Mouse (Mus musculus): Measurements from ENCODE around the gene Xirp1. TPM values are rescaled to one million over a fixed set of nuclear protein-coding genes. Genes with fewer than 3 reads are reported as not detected.
A peak's percentile ranks its signal among the peaks of the same experiment; 100 is the strongest.

Gene Xirp1
- polyA plus RNA-seq, 1 experiment from 2014 or later = 0.44 TPM

DNA sequence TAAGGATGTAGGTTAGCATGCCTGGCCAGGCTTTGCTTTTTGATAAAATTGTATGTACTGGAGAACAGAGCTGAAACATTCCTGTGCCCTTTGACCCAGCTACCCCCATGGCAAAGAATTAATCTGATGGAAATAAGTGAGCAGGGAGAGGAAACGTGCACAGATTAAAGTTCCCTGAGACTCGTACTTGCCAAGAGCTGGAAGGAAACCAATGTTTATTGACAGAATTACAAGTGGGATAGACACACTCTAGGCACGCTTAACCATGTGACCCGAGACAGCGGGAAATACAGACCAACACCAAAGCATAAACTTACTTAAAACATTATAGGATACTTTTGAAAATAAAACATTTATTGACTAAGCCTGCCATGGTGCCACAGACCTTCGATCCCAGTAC is 25.1 kb upstream of the Xirp1 start:
- H3K4me2 ChIP-seq = no peak overlapping the region
- H3K27me3 ChIP-seq = no peaks in the 10 kb centered on the region
- H3K27ac ChIP-seq = no peak overlapping the region
- no peaks in the 10 kb centered on the region for H3K4me1 ChIP-seq (replicated peaks)
- WGBS = 80% methylated on average over 6 of the region's 6 CpGs
- H3K9me3 ChIP-seq = no peaks in the 10 kb centered on the region
- no peaks in the 10 kb centered on the region for H3K36me3 ChIP-seq
- no peak overlapping the region for H3K9ac ChIP-seq (replicated peaks)
- no peak overlapping the region for H3K4me3 ChIP-seq (replicated peaks)
- ATAC-seq (ENCODE audit: insufficient number of reproducible peaks, insufficient read depth, low FRiP score, low TSS enrichment, low read depth) = no peak

DNA sequence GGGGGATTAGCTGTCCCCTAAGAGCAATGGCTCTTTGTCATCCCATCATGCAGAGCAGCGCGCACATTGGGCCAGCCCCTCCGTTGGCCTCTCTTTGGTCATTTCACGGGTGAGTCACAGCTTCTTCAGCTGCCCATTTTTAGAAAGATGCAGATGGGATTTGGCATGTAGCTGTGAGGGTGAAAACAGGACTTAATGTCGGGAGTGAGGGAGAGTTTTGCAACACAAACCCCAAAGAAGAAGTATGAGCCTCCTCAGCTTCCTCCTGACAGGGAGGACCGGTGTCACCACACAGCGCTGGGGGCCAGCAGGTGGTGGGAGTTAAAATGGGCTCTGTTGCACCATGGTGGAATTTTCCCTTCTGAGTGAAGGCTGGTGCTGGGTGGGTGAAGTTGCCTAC is 19.7 kb upstream of the Xirp1 start:
- Histone ChIP-seq H3K4me2 (no peak overlapping the region), H3K9me3 (no peaks in the 10 kb centered on the region), H3K36me3 (no peaks in the 10 kb centered on the region), H3K27me3 (no peaks in the 10 kb centered on the region), H3K27ac (no peak overlapping the region), H3K4me1 (replicated peaks) (no peaks in the 10 kb centered on the region), H3K4me3 (replicated peaks) (no peak overlapping the region), H3K9ac (replicated peaks) (no peak overlapping the region)
- 81% methylated on average over 7 of the region's 7 CpGs for WGBS
- ATAC-seq (ENCODE audit: insufficient number of reproducible peaks, insufficient read depth, low FRiP score, low TSS enrichment, low read depth) = no peak

GRCm38 (mm10) chr9:120037414-120037813 is 14.0 kb upstream of the Xirp1 start:
- Histone ChIP-seq H3K4me1 (replicated peaks) (no peaks in the 10 kb centered on the region), H3K27me3 (no peaks in the 10 kb centered on the region), H3K36me3 (no peaks in the 10 kb centered on the region), H3K4me3 (replicated peaks) (no peak overlapping the region), H3K9ac (replicated peaks) (no peak overlapping the region), H3K4me2 (no peak overlapping the region), H3K27ac (no peak overlapping the region), H3K9me3 (no peaks in the 10 kb centered on the region)
- ATAC-seq (ENCODE audit: insufficient number of reproducible peaks, insufficient read depth, low FRiP score, low TSS enrichment, low read depth) = no peak
- 84% methylated on average over 7 of the region's 7 CpGs for WGBS

DNA sequence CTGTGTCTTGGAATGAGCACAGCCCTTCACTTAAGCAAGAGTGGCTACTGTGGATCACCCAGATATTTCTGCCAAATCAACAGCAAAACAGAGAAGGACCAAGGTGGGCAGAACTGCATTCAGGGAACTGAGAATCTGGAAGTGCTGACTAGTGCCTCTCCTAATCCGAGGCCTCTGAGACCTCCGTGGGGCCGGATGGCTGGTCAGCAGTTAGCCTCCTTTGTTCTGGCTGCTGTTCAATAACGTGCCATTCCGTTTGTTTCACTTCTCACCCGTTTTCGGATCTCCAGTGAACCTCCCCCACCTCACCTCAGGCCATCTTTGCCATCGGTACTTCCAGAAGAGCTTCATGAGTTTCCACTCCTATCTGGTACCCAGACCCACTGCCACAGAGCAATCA is 11.0 kb upstream of the Xirp1 start:
- no peak for ATAC-seq (ENCODE audit: insufficient number of reproducible peaks, insufficient read depth, low FRiP score, low TSS enrichment, low read depth)
- WGBS = 79% methylated on average over 8 of the region's 8 CpGs

DNA sequence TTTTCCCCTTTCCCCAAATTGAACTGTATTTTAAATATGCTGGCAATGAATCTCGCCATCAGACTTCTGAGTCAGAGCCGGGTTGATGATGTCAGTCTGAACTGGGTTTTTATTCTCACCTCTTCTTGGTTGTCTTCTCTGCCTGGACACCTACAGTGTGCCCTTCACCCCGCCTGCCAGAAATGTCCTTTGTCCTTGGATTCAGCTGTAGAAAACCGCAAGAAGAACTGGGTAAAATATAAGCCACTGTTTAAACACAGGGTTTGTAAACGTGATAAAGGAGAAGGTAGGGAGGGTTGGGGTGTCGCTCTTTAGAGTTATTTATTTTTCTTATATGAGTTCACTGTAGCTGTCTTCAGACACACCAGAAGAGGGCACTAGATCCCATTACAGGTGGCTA is 9.3 kb upstream of the Xirp1 start:
- Histone ChIP-seq H3K4me3 (replicated peaks) (no peak overlapping the region), H3K27ac (no peak overlapping the region), H3K36me3 (no peaks in the 10 kb centered on the region), H3K4me1 (replicated peaks) (no peaks in the 10 kb centered on the region), H3K4me2 (no peak overlapping the region), H3K9ac (replicated peaks) (no peak overlapping the region), H3K9me3 (no peaks in the 10 kb centered on the region), H3K27me3 (no peaks in the 10 kb centered on the region)
- ATAC-seq (ENCODE audit: insufficient number of reproducible peaks, insufficient read depth, low FRiP score, low TSS enrichment, low read depth) = no peak
- WGBS = 86% methylated on average over 6 of the region's 6 CpGs

More for the DNA sequence above, 11.0 kb upstream of the Xirp1 start:
- Histone ChIP-seq H3K9me3 (no peaks in the 10 kb centered on the region), H3K36me3 (no peaks in the 10 kb centered on the region), H3K27me3 (no peaks in the 10 kb centered on the region), H3K4me3 (replicated peaks) (no peak overlapping the region), H3K4me1 (replicated peaks) (no peaks in the 10 kb centered on the region), H3K9ac (replicated peaks) (no peak overlapping the region), H3K4me2 (no peak overlapping the region), H3K27ac (no peak overlapping the region)

DNA sequence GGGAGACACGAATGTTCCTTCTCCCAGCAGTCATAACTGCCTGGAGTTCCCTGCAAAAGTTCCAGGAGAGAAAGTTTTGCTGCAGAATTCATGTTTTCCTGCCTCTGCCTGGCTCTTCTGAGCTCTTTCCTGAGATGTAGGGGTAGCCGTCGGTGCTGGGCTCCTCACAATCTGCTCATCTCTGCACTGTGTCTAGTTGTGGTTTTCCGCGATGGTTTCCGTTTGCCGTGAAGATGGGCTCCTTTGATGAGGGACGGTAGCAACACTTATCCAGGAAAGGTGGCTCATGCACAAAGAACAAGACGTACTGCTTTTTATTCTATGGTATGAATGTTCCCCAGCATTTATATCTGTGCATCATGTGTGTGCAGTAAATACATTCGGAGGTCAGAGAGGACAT is 7.0 kb upstream of the Xirp1 start:
- H3K27ac ChIP-seq = no peak overlapping the region
- H3K27me3 ChIP-seq = no peaks in the 10 kb centered on the region
- no peak overlapping the region for H3K4me3 ChIP-seq (replicated peaks)
- H3K4me1 ChIP-seq (replicated peaks) = no peaks in the 10 kb centered on the region
- 85% methylated on average over 10 of the region's 10 CpGs for WGBS
- no peak for ATAC-seq (ENCODE audit: insufficient number of reproducible peaks, insufficient read depth, low FRiP score, low TSS enrichment, low read depth)
- no peak overlapping the region for H3K9ac ChIP-seq (replicated peaks)
- H3K4me2 ChIP-seq = no peak overlapping the region
- H3K36me3 ChIP-seq = no peaks in the 10 kb centered on the region
- H3K9me3 ChIP-seq = no peaks in the 10 kb centered on the region

GRCm38 (mm10) chr9:120029880-120030279 is 6.5 kb upstream of the Xirp1 start:
- no peaks in the 10 kb centered on the region for H3K4me1 ChIP-seq (replicated peaks)
- H3K9ac ChIP-seq (replicated peaks) = no peak overlapping the region
- WGBS = 88% methylated on average over 6 of the region's 6 CpGs
- no peak overlapping the region for H3K4me2 ChIP-seq
- H3K4me3 ChIP-seq (replicated peaks) = no peak overlapping the region
- H3K9me3 ChIP-seq = no peaks in the 10 kb centered on the region
- H3K36me3 ChIP-seq = no peaks in the 10 kb centered on the region
- H3K27me3 ChIP-seq = no peaks in the 10 kb centered on the region
- no peak for ATAC-seq (ENCODE audit: insufficient number of reproducible peaks, insufficient read depth, low FRiP score, low TSS enrichment, low read depth)
- H3K27ac ChIP-seq = no peak overlapping the region

- Histone ChIP-seq H3K4me3 (replicated peaks) (no peak overlapping the region), H3K27me3 (no peaks in the 10 kb centered on the region), H3K36me3 (no peaks in the 10 kb centered on the region), H3K9me3 (no peaks in the 10 kb centered on the region), H3K9ac (replicated peaks) (no peak overlapping the region), H3K4me2 (no peak overlapping the region), H3K4me1 (replicated peaks) (no peaks in the 10 kb centered on the region), H3K27ac (no peak overlapping the region)
- 37% methylated on average over 14 of the region's 14 CpGs for WGBS
- ATAC-seq (ENCODE audit: insufficient number of reproducible peaks, insufficient read depth, low FRiP score, low TSS enrichment, low read depth) = peak; percentile 29; the same call in 1 of the 2 replicates
Observed at GRCm38 (mm10) chr9:120027401-120028151, 4.2 kb upstream of the Xirp1 start.

DNA sequence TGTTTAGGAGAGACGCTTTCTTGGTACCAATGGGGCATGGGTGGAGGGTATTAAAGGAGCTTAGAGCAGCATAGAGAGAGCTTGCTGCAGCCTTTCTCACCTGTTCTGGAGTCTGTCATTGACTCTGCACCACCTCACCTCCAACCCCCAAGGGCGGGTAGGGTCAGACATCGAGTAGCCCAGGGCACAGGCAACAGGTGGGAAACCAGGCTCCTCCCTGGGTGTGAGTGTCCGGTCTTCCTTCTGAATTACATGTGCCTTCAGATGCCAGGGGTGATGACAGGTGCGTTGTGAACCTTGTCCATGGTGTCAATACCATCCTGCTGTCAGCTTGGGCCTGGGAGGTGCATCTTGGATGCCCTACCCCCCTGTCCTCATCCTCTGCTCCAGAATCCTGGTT is 1.2 kb upstream of the Xirp1 start:
- WGBS = 86% methylated on average over 5 of the region's 5 CpGs
- peaks cover 6% of the 10 kb centered on the region; the same call in 1 of the 2 replicates for H3K4me1 ChIP-seq (replicated peaks)

GRCm38 (mm10) chr9:120024171-120024570 is 773 bp upstream of the Xirp1 start:
- H3K9me3 ChIP-seq = no peaks in the 10 kb centered on the region
- H3K27me3 ChIP-seq = no peaks in the 10 kb centered on the region
- no peak overlapping the region for H3K4me3 ChIP-seq (replicated peaks)
- H3K9ac ChIP-seq (replicated peaks) = no peak overlapping the region
- no peak overlapping the region for H3K4me2 ChIP-seq
- 84% methylated on average over 10 of the region's 10 CpGs for WGBS
- no peak overlapping the region for H3K27ac ChIP-seq
- ATAC-seq (ENCODE audit: insufficient number of reproducible peaks, insufficient read depth, low FRiP score, low TSS enrichment, low read depth) = no peak
- H3K36me3 ChIP-seq = no peaks in the 10 kb centered on the region
- peaks cover 6% of the 10 kb centered on the region; the same call in 1 of the 2 replicates for H3K4me1 ChIP-seq (replicated peaks)

More for the DNA sequence above, 1.2 kb upstream of the Xirp1 start:
- H3K4me2 ChIP-seq = no peak overlapping the region
- H3K27me3 ChIP-seq = no peaks in the 10 kb centered on the region
- no peak overlapping the region for H3K27ac ChIP-seq
- H3K4me3 ChIP-seq (replicated peaks) = no peak overlapping the region
- no peaks in the 10 kb centered on the region for H3K36me3 ChIP-seq
- H3K9ac ChIP-seq (replicated peaks) = no peak overlapping the region
- no peak for ATAC-seq (ENCODE audit: insufficient number of reproducible peaks, insufficient read depth, low FRiP score, low TSS enrichment, low read depth)
- H3K9me3 ChIP-seq = no peaks in the 10 kb centered on the region

DNA sequence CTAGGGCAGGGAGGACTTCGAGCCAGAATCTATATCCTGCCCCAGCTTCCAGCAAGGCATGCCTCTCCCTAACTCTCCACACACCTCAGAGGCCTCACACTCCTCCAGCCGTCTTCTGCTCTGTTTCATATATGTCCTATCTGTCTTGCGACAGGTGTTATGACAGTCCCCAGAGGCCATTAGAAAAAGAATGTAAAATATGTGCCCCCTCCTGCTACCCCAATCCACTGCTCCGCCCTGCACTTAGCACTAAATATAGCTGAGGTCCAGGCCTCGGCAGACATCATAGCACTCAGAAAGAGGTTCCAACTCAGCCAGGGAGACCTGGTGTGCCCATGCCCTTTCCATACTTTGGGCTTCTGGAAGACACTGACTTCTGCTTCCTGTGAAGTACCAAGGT is 2.2 kb downstream of the Xirp1 start:
- no peaks in the 10 kb centered on the region for H3K9me3 ChIP-seq
- WGBS = 58% methylated on average over 5 of the region's 5 CpGs
- H3K4me2 ChIP-seq = no peak overlapping the region
- H3K27ac ChIP-seq = 0 out of 2 replicates have a peak overlapping the region, but pooled peaks have one; percentile 9
- peaks cover 6% of the 10 kb centered on the region; the same call in 1 of the 2 replicates for H3K4me1 ChIP-seq (replicated peaks)
- no peaks in the 10 kb centered on the region for H3K27me3 ChIP-seq
- no peak overlapping the region for H3K4me3 ChIP-seq (replicated peaks)
- no peak overlapping the region for H3K9ac ChIP-seq (replicated peaks)
- no peaks in the 10 kb centered on the region for H3K36me3 ChIP-seq
- ATAC-seq (ENCODE audit: insufficient number of reproducible peaks, insufficient read depth, low FRiP score, low TSS enrichment, low read depth) = no peak

Measured in limb, embryonic 12.5 days (tissue).